Mouse (Mus musculus) embryonic fibroblast, embryonic 13.5 days (primary cell): ENCODE measurements around the gene Gm20604.

ENCODE experiments used
- CTCF ChIP-seq: IDR thresholded peaks from 2 replicates; pipeline ENCODE4 v1.5.1; 2011; ENCODE audit warnings: mild to moderate bottlenecking, control low read depth, low read length, moderate library complexity, borderline replicate concordance; ENCODE audit not compliant: insufficient read depth
- POLR2A ChIP-seq: IDR thresholded peaks from 2 replicates; pipeline ENCODE4 v1.6.1; 2011; ENCODE audit warnings: low read depth, mild to moderate bottlenecking, control low read depth, low read length, moderate library complexity

DNA sequence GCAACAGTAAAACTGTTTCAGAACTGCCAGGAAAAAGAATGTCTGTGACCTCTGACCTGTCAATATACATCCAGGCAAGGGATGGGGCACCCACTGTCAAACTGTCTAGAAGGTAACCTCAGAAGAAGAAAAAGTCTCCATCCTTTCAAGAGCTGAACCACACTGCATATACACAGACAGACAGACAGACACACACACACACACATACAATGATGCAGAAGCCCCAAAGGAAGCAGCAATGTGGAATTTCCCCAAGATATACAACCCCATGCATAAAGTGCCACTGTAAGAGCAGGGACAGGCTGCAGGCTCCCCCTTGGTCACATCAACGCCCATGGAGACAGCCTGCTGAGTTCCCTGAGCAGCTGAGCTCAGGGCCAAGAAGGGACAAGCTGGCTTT lies 59.3 kb downstream of the Gm20604 start:
- no peak for TF ChIP-seq CTCF
- TF ChIP-seq POLR2A = no peak
